Mouse (Mus musculus) C2C12 (cell line): Measurements from ENCODE around the gene Sox5.

Source experiments
- CTCF ChIP-seq: IDR thresholded peaks from one replicate; pipeline ENCODE4 v1.5.1; 2011; ENCODE audit not compliant: control insufficient read depth, insufficient read depth, insufficient read length
- MAX ChIP-seq: IDR thresholded peaks from one replicate; pipeline ENCODE4 v1.6.1; 2011; ENCODE audit warnings: mild to moderate bottlenecking, control low read depth
- MYOD1 ChIP-seq: IDR thresholded peaks from one replicate; pipeline ENCODE4 v1.6.1; 2011; ENCODE audit warnings: low read depth; ENCODE audit not compliant: control insufficient read depth, insufficient read length
- MYOG ChIP-seq: IDR thresholded peaks from one replicate; pipeline ENCODE4 v1.6.1; 2011; ENCODE audit not compliant: control insufficient read depth, insufficient read length; ENCODE audit errors: extremely low read depth

- TF ChIP-seq CTCF: no peak
- no peak for TF ChIP-seq MYOD1
- no peak for TF ChIP-seq MYOG
- no peak for TF ChIP-seq MAX
Measured at GRCm38 (mm10) chr6:144374810-144375209, 407.0 kb downstream of the Sox5 start.
